Mouse (Mus musculus): ENCODE results near the gene Gm5152. TPM values are rescaled to one million over a fixed set of nuclear protein-coding genes. Genes with fewer than 3 reads are reported as not detected.

The Gm5152 gene
- not detected in 2 replicates for polyA plus RNA-seq (2015; fragmentation: Nextera tagmentation; extraction: Ambion mirVana)

DNA sequence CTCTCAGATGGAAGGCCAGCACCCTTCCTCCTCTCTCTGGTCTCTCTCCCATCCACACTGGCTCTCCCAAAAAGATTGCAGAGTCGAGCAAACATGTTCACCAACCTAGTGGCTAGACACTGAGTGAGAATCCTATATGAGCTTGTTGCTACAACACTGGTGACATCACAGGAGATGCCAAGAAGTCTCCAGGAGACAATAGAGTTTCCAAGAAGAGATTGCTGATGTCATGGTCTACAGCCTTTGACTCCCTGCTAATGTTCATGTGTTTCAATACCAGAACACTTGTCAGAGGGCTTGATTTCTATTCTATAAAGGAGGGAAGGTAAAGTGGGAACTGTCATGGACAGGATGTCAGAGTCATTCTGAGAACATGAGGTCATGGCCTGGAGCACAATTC, at the start of gene Gm5152:
Gene Gm5152, minus strand, starts transcription at position 101 of the 400 bp plus-strand sequence.

